Mouse (Mus musculus) cortical plate, adult 2 months (tissue): ENCODE data around the gene Tbx2.

Experiments
- CTCF ChIP-seq: fragments of 200-500 bp; IDR thresholded peaks from 2 replicates; pipeline ENCODE4 v1.5.1; 2011; ENCODE audit warnings: mild to moderate bottlenecking, control low read depth, low read length; ENCODE audit not compliant: insufficient read depth; ENCODE audit errors: extremely low read depth
- POLR2A ChIP-seq: fragments of 200-500 bp; IDR thresholded peaks from 2 replicates; pipeline ENCODE4 v1.6.1; 2011; ENCODE audit warnings: mild to moderate bottlenecking, low read length, control low read depth; ENCODE audit not compliant: insufficient read depth; ENCODE audit errors: extremely low read depth

DNA sequence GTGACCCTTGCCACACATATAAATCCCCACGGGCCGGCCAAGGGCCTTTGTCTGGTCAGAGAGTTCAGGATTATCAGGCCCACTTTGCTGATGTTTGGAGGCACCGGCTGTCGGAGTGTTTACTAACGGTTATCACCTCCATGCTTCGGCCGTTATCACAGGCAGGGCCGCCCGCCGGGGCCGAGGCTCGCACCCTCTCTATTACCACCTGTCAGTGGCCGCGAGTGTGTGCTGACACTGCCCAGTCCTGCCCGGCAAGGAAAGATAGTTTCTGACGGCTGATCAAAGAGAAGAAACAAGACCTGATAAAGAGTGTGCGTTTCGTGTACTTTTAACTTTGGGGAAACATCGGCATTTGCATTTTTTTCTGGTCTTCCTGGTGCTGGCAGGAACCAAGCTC, 32.5 kb upstream of the Tbx2 start:
- TF ChIP-seq CTCF = no peak
- TF ChIP-seq POLR2A = no peak
